Mouse (Mus musculus): ENCODE measurements at regions not wholly inside any gene's neighbourhood (a gene's known extent, or its start where the extent isn't known, plus 50 kb on each side); places are given as distances from the start of the nearest gene placed in this dataset.

DNA sequence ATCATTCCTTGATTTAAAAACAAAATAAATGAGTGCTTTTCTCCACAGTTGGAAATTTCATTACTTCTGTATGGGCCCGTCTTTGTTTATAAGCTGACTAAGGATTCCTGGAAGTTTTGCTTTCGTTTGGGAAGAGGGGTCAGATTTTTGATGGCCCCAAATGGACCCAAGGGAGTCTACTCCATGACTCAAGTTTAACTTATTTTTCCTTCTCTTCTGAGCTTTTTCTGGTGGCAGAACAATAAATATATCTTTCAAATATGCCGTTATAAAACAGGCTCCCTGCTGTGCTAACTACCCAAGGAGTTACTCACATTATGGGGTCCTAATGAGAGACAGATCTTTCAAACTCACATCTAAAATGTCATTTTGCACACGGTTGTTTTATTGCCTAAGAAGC, 187.4 kb upstream of the BC052040 start:
- TF ChIP-seq CTCF (IDR thresholded peaks at IDR 0.05; ENCODE audit: borderline replicate concordance, extremely low read depth, insufficient read depth, insufficient read length) (no peak), POLR2A (IDR thresholded peaks at IDR 0.05; ENCODE audit: borderline replicate concordance, extremely low read depth, insufficient read depth, insufficient read length, poor library complexity, severe bottlenecking) (no peak)
- DNase-seq (ENCODE audit: low read depth) = no peak

DNA sequence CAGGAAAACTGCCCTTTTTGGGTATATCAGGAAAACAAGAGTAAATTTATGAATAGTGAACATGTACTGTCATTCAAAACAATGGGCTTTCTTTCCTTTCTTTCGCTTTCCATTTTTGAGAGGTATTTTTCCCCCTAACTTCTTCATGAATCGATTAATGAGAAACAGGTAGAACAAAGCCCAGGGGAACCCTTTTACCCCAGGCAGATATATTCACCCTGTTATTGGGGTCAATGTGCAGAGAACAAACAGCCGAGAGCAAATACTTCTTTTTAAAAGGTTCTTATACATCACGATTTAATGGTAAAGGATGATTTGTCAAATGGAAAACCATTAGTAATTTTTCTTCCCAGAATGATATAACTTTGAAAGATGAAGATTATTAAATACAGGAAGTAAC, 183.0 kb upstream of the BC052040 start:
- DNase-seq (ENCODE audit: low read depth) = no peak
- no peak for TF ChIP-seq CTCF (IDR thresholded peaks at IDR 0.05; ENCODE audit: borderline replicate concordance, extremely low read depth, insufficient read depth, insufficient read length)
- TF ChIP-seq POLR2A (IDR thresholded peaks at IDR 0.05; ENCODE audit: borderline replicate concordance, extremely low read depth, insufficient read depth, insufficient read length, poor library complexity, severe bottlenecking) = no peak

DNA sequence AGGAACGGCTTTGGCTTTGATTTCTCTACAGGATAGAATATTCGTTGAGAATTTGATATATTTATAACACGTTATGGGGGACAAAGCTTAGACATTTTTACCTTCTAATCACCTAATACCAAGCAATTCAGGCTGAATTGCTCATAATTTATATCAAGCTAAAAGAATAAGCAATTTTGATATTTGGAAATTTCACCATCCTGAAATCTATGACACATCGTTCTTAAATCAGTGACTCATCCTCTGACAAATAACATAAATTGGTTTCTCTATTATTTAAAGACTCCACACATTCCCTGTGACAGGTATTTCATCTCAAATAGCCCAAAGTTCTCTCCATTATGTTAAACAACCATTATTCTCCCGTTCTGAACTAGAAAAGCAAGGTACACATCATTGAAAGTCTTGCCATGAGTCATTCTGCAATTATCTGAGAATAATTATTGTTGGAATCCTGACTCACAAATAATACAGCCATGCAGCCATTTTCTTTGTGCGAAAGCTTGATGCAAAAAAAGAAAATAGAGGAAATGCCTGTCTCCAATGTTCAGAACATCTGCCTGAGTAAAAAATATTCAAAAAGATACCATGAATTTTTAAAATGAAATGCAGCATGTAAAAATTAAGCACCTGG, 182.3 kb upstream of the BC052040 start:
- DNase-seq (ENCODE audit: low read depth) = no peak
- TF ChIP-seq CTCF (IDR thresholded peaks at IDR 0.05; ENCODE audit: borderline replicate concordance, extremely low read depth, insufficient read depth, insufficient read length) = no peak
- TF ChIP-seq POLR2A (IDR thresholded peaks at IDR 0.05; ENCODE audit: borderline replicate concordance, extremely low read depth, insufficient read depth, insufficient read length, poor library complexity, severe bottlenecking) = no peak

DNA sequence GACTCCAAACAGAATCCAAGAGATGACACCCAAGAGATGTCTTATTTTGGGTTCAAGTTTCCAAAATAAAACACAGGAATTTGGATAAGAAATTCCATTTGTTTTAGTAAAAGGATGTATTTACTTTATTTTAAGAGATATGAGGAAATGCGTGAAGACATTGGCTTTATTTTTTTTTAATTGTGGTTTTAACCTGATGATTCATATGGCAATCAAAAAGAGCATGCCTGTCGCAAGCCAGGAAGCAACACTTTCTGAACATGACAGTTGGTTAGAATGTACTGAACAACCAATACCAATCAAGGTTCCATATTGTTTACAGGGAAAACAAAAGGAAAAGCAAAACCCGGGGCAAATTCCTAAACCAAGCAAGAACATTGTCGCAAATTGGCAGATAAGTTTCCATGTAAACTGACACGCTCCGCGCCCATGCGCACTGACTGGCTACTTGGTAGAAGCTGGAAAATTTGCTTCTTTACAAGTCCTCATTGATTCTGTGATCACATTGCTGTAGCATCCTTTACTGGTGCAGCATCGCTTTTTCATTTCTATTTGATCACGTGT, 181.4 kb upstream of the BC052040 start:
- TF ChIP-seq CTCF (IDR thresholded peaks at IDR 0.05; ENCODE audit: borderline replicate concordance, extremely low read depth, insufficient read depth, insufficient read length) = no peak
- TF ChIP-seq POLR2A (IDR thresholded peaks at IDR 0.05; ENCODE audit: borderline replicate concordance, extremely low read depth, insufficient read depth, insufficient read length, poor library complexity, severe bottlenecking) = no peak

DNA sequence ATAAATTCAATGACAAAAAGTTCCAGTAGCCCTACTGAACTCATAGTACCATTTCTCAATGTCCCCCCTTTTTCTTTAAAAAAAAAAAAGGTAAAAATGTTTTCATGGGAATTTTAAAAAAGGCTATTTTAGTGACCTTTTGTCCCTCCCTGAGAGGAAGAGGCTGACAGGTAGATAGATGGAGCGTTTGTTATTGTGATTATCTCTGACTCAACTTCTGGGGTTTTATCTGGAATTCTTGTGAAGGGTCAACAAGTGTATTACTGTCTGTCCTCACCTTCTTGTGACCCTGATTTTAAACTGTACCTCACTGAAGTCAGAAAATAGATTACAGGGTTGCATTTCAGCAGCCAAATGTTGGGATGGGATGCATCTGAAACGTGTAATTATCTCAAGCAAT, 179.3 kb upstream of the BC052040 start:
- no peak for TF ChIP-seq POLR2A (IDR thresholded peaks at IDR 0.05; ENCODE audit: borderline replicate concordance, extremely low read depth, insufficient read depth, insufficient read length, poor library complexity, severe bottlenecking)
- TF ChIP-seq CTCF (IDR thresholded peaks at IDR 0.05; ENCODE audit: borderline replicate concordance, extremely low read depth, insufficient read depth, insufficient read length) = no peak

More for the DNA sequence above, 181.4 kb upstream of the BC052040 start:
- no peak for DNase-seq (ENCODE audit: low read depth)

DNA sequence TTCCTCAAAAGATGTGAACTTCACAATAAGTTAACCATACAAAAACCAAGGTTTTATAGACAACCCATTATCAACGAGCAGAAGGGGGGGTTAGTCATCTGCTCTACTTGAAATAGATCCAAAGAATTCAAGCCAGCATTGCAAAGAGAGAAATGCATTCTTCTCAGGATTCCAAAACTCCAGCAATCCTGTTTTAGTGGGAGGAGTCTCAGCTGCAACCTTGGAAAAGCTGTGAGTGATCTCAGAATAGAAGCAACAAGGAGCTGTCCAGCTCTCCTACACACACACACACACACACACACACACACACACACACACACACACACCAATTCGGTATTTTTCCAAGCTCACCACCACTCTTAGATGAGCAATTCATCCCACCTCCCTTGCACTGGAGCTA, 149.0 kb upstream of the BC052040 start:
- DNase-seq (ENCODE audit: low read depth) = peak; percentile 37
- TF ChIP-seq POLR2A (IDR thresholded peaks at IDR 0.05; ENCODE audit: borderline replicate concordance, extremely low read depth, insufficient read depth, insufficient read length, poor library complexity, severe bottlenecking) (no peak), CTCF (IDR thresholded peaks at IDR 0.05; ENCODE audit: borderline replicate concordance, extremely low read depth, insufficient read depth, insufficient read length) (no peak)

More for the DNA sequence above, 179.3 kb upstream of the BC052040 start:
- DNase-seq (ENCODE audit: low read depth) = no peak

DNA sequence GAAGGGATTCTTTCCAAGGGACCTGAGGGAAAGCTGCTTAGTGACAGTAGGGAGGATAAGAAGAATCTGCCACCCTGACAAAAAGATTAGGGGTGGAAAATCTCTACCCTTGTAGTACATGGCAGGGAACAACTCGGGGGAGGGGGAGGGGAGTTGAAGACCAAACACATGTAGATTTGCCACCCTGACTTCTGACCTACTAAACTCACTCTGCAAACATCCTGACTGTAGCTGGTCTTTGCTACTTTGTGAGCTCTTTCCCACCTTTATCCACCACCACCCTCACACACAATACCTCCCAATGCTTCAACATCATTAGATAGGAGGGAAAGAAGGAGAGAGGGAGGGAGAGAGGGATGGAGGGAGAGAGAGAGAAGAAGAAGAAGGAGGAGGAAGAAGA, 140.4 kb upstream of the BC052040 start:
- no peak for TF ChIP-seq POLR2A (IDR thresholded peaks at IDR 0.05; ENCODE audit: borderline replicate concordance, extremely low read depth, insufficient read depth, insufficient read length, poor library complexity, severe bottlenecking)
- TF ChIP-seq CTCF (IDR thresholded peaks at IDR 0.05; ENCODE audit: borderline replicate concordance, extremely low read depth, insufficient read depth, insufficient read length) = no peak
- no peak for DNase-seq (ENCODE audit: low read depth)

DNA sequence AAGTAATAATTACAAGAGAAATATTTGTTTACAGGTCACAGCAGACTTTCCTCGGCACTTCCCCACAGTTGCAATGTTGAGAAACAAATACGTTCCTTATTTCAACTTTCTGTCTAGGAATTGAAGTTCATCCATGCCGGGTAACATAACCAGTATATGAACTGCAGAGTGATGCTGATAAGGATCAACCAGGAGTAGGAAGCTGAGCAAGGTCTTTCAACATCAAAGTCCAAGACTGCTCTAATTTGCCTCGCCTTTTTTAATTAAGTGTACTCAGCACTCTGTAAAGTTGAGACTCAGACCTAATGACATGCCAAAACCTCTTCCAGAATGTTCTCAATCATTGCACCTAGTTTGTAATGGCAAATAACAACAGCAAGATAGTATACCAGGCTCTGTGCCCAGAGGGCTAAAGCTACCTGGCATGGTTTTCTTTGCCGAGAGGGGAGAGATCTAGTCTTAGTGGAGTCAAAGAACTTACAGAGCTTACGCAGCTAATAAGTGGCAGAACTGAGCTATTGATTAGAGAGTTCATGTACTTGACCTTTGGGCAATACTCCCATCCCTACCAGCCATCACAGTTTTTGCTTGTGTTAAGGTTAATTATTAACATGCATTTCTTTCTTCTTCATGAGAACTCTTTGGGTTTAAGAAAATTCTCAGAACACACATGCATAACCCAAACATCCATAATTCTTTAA, 131.6 kb upstream of the BC052040 start:
- TF ChIP-seq CTCF (IDR thresholded peaks at IDR 0.05; ENCODE audit: borderline replicate concordance, extremely low read depth, insufficient read depth, insufficient read length) (no peak), POLR2A (IDR thresholded peaks at IDR 0.05; ENCODE audit: borderline replicate concordance, extremely low read depth, insufficient read depth, insufficient read length, poor library complexity, severe bottlenecking) (no peak)

DNA sequence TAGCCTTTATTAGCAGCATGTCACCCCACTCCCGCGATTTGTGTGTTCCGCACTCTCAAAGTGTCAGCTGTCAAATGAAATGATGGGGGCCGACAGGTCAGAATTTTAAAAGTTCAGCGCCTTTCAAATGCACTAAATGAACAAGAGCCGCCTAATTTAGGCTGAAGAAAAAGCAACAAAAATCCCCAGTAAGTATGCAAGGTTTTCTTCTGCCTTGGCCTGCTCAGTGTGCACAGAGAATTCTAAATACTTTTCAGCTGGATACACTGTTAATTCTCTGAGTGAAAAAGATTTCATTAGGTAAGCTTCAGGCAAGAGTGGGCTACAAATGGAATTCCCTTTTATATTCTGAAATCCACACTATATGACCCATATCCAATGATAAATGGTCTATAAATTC, 125.9 kb upstream of the BC052040 start:
- DNase-seq (ENCODE audit: low read depth) = peak; percentile 84
- TF ChIP-seq POLR2A (IDR thresholded peaks at IDR 0.05; ENCODE audit: borderline replicate concordance, extremely low read depth, insufficient read depth, insufficient read length, poor library complexity, severe bottlenecking) (no peak), CTCF (IDR thresholded peaks at IDR 0.05; ENCODE audit: borderline replicate concordance, extremely low read depth, insufficient read depth, insufficient read length) (no peak)

More for the DNA sequence above, 131.6 kb upstream of the BC052040 start:
- DNase-seq (ENCODE audit: low read depth) = no peak

DNA sequence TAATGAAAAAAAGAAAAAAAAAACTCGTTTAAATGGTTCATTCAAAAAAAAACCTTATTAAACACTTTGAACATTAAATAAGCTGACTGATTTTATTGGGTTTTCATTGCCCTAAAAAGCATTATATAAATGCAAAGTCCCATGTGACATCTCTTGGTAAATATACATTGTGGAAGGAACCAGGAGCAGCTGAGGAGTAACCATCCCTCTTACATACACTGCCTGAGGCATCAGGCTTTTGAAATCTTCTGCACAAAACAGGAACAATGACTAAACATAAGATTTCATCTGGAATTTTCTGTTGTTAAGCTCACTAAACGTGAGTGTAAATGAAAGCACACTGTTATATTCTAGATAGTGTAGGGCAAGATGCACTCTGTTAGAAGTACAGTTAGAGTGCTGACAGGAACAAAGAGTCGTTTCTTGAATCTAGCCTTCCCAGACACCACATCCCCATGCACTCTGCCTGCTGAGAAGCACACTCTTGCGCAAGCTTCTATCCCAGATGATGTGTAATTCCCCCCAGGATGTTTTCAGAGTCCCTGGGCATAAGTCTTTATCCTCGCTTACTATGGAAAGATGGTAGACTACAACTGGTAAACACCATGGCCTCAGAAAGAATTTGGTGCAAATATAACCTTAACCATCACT, 125.0 kb upstream of the BC052040 start:
- no peak for TF ChIP-seq CTCF (IDR thresholded peaks at IDR 0.05; ENCODE audit: borderline replicate concordance, extremely low read depth, insufficient read depth, insufficient read length)
- no peak for TF ChIP-seq POLR2A (IDR thresholded peaks at IDR 0.05; ENCODE audit: borderline replicate concordance, extremely low read depth, insufficient read depth, insufficient read length, poor library complexity, severe bottlenecking)
- DNase-seq (ENCODE audit: low read depth) = peak; percentile 81

Measured in brain, embryonic 14.5 days (tissue).